Mouse (Mus musculus) lung, embryonic 15.5 days (tissue): ENCODE measurements around the gene Prss8. TPM values are rescaled to one million over a fixed set of nuclear protein-coding genes. Genes with fewer than 3 reads are reported as not detected.
A peak's percentile ranks its signal among the peaks of the same experiment; 100 is the strongest.
"Not testable (repeated sequence)": the region's sequence is repeated elsewhere in the genome, so short reads cannot be mapped to it uniquely, and the experiment has no call there.

Source experiments
- ATAC-seq: fragments of 200-750 bp; cut with Nextera tagmentation; 2 replicates; pipeline ENCODE4 v1.8.0; 2017; ENCODE audit warnings: moderate number of reproducible peaks, borderline replicate concordance; ENCODE audit not compliant: low FRiP score, low TSS enrichment; ENCODE audit errors: extremely low read depth
- H3K27ac ChIP-seq: fragments of 300-500 bp; sonication (generic); 2 replicates; pipeline ENCODE4 v1.5.1; 2015; ENCODE audit warnings: moderate library complexity, mild to moderate bottlenecking, inconsistent platforms
- H3K27me3 ChIP-seq: fragments of 300-500 bp; sonication (generic); 2 replicates; pipeline ENCODE4 v1.6.1; 2015; ENCODE audit warnings: inconsistent platforms
- H3K36me3 ChIP-seq: fragments of 300-500 bp; sonication (generic); 2 replicates; pipeline ENCODE4 v1.6.1; 2015; ENCODE audit warnings: inconsistent platforms
- H3K4me1 ChIP-seq: fragments of 300-500 bp; sonication (generic); 2 replicates; pipeline ENCODE4 v1.6.1; 2015; ENCODE audit warnings: inconsistent platforms
- H3K4me2 ChIP-seq: fragments of 300-500 bp; sonication (generic); 2 replicates; pipeline ENCODE4 v1.6.1; 2015; ENCODE audit warnings: inconsistent platforms, mild to moderate bottlenecking, moderate library complexity
- H3K4me3 ChIP-seq: fragments of 300-500 bp; sonication (generic); 2 replicates; pipeline ENCODE4 v1.5.1; 2015; ENCODE audit warnings: mild to moderate bottlenecking, inconsistent platforms
- H3K9ac ChIP-seq: fragments of 300-500 bp; sonication (generic); 2 replicates; pipeline ENCODE4 v1.6.1; 2015; ENCODE audit warnings: inconsistent platforms
- H3K9me3 ChIP-seq: fragments of 300-500 bp; sonication (generic); 2 replicates; pipeline ENCODE4 v1.6.1; 2016; ENCODE audit warnings: inconsistent platforms
- WGBS: fragments of 180-500 bp; shearing (Covaris S2); methylation state at CpG from one replicate; pipeline ENCODE4 v1.1.7; 2015; 5-methylcytosine and 5-hydroxymethylcytosine counted together
- polyA plus RNA-seq: library from polyadenylated mRNA; unstranded; fragments of >200 nt; fragmentation: Nextera tagmentation; extraction: Ambion mirVana; gene quantifications from 2 replicates; pipeline ENCODE4 v1.2.1, GENCODE M21; 2015

The Prss8 gene
- polyA plus RNA-seq, 1 experiment from 2014 or later, result 84.5 TPM

- Histone ChIP-seq H3K27me3 (no peaks in the 10 kb centered on the region), H3K4me1 (peaks cover 9% of the 10 kb centered on the region), H3K36me3 (peaks cover 43% of the 10 kb centered on the region), H3K4me2 (peak within 1 kb of the TSS; percentile 66), H3K9me3 (no peaks in the 10 kb centered on the region), H3K4me3 (peak within 1 kb of the TSS; percentile 58), H3K9ac (peak within 1 kb of the TSS; percentile 76), H3K27ac (peak within 1 kb of the TSS; percentile 86)
- peak; percentile 90 for ATAC-seq
- 4% methylated on average over 38 of the region's 38 CpGs for WGBS
Measured at GRCm38 (mm10) chr7:127903971-127904796, 25.7 kb downstream of the Prss8 start, which contains the start of gene Bckdk. TSS of gene Bckdk (plus strand) at chr7:127904082.

GRCm38 (mm10) chr7:127901772-127902171 is 28.1 kb downstream of the Prss8 start:
- ATAC-seq, result no peak
- H3K4me2 ChIP-seq, result no peak overlapping the region
- peaks cover 9% of the 10 kb centered on the region for H3K4me1 ChIP-seq
- no peak overlapping the region for H3K4me3 ChIP-seq
- no peaks in the 10 kb centered on the region for H3K27me3 ChIP-seq
- 73% methylated on average over 2 of the region's 2 CpGs for WGBS
- no peak overlapping the region for H3K9ac ChIP-seq
- H3K9me3 ChIP-seq, result no peaks in the 10 kb centered on the region
- peaks cover 19% of the 10 kb centered on the region for H3K36me3 ChIP-seq
- no peak overlapping the region for H3K27ac ChIP-seq

- Histone ChIP-seq H3K27ac (no peak overlapping the region), H3K9me3 (no peaks in the 10 kb centered on the region), H3K27me3 (no peaks in the 10 kb centered on the region), H3K36me3 (0 out of 2 replicates have a peak, but pooled peaks cover under 1% of the 10 kb centered on the region), H3K9ac (no peak overlapping the region), H3K4me2 (no peak overlapping the region), H3K4me3 (no peak overlapping the region), H3K4me1 (peaks cover 8% of the 10 kb centered on the region)
- no peak for ATAC-seq
- 24% methylated on average over 7 of the region's 7 CpGs for WGBS
Measured at GRCm38 (mm10) chr7:127899997-127900396, 29.9 kb downstream of the Prss8 start.

- no peak overlapping the region for H3K4me2 ChIP-seq
- no peaks in the 10 kb centered on the region for H3K27me3 ChIP-seq
- peaks cover 12% of the 10 kb centered on the region for H3K4me1 ChIP-seq
- H3K9ac ChIP-seq, result no peak overlapping the region
- no peak overlapping the region for H3K4me3 ChIP-seq
- WGBS, result 33% methylated on average over 10 of the region's 10 CpGs
- no peaks in the 10 kb centered on the region for H3K36me3 ChIP-seq
- no peak for ATAC-seq
- H3K9me3 ChIP-seq, result no peaks in the 10 kb centered on the region
- H3K27ac ChIP-seq, result no peak overlapping the region
Measured at GRCm38 (mm10) chr7:127898179-127898956, 31.5 kb downstream of the Prss8 start.

- H3K4me2 ChIP-seq, result no peak overlapping the region
- H3K27ac ChIP-seq, result no peak overlapping the region
- no peaks in the 10 kb centered on the region for H3K9me3 ChIP-seq
- H3K9ac ChIP-seq, result no peak overlapping the region
- no peak overlapping the region for H3K4me3 ChIP-seq
- no peaks in the 10 kb centered on the region for H3K27me3 ChIP-seq
- H3K36me3 ChIP-seq, result peaks cover 7% of the 10 kb centered on the region; the same call in 1 of the 2 replicates
- ATAC-seq, result no peak
- 86% methylated on average over 7 of the region's 7 CpGs for whole genome bisulfite sequencing
- peaks cover 12% of the 10 kb centered on the region for H3K4me1 ChIP-seq
Measured at GRCm38 (mm10) chr7:127897542-127897941, 32.4 kb downstream of the Prss8 start.

- no peak overlapping the region for H3K4me2 ChIP-seq
- H3K4me3 ChIP-seq, result no peak overlapping the region
- ATAC-seq, result no peak
- H3K9me3 ChIP-seq, result no peaks in the 10 kb centered on the region
- WGBS, result 59% methylated on average over 13 of the region's 13 CpGs
- no peaks in the 10 kb centered on the region for H3K27me3 ChIP-seq
- H3K4me1 ChIP-seq, result peaks cover 12% of the 10 kb centered on the region
- H3K9ac ChIP-seq, result no peak overlapping the region
- peaks cover 10% of the 10 kb centered on the region for H3K36me3 ChIP-seq
- H3K27ac ChIP-seq, result no peak overlapping the region
Measured at GRCm38 (mm10) chr7:127896384-127896783, 33.5 kb downstream of the Prss8 start.

GRCm38 (mm10) chr7:127895891-127896290 is 34.0 kb downstream of the Prss8 start:
- H3K27me3 ChIP-seq, H3K9me3 ChIP-seq, ATAC-seq, H3K9ac ChIP-seq, H3K36me3 ChIP-seq: not testable (repeated sequence)
- 74% methylated on average over 7 of the region's 7 CpGs for WGBS
- Histone ChIP-seq H3K4me2 (peak overlapping the region; percentile 90), H3K27ac (0 out of 2 replicates have a peak overlapping the region, but pooled peaks have one; percentile 42), H3K4me1 (peaks cover 12% of the 10 kb centered on the region), H3K4me3 (peak overlapping the region; percentile 72; the same call in 1 of the 2 replicates)

GRCm38 (mm10) chr7:127895442-127895841 is 34.5 kb downstream of the Prss8 start, which contains the start of the genes Gm21974 and Vkorc1:
TSS of gene Gm21974 (minus strand) at chr7:127895454.
TSS of gene Vkorc1 (minus strand) at chr7:127895617.
- WGBS, result under 1% methylated on average over 26 of the region's 26 CpGs
- Histone ChIP-seq H3K27me3 (no peaks in the 10 kb centered on the region), H3K27ac (peak within 1 kb of the TSS; percentile 85), H3K4me1 (peaks cover 12% of the 10 kb centered on the region), H3K4me3 (peak within 1 kb of the TSS; percentile 72), H3K4me2 (peak within 1 kb of the TSS; percentile 90), H3K9me3 (no peaks in the 10 kb centered on the region), H3K36me3 (peaks cover 10% of the 10 kb centered on the region), H3K9ac (peak within 1 kb of the TSS; percentile 69)
- peak; percentile 99 for ATAC-seq

GRCm38 (mm10) chr7:127894480-127894879 is 35.4 kb downstream of the Prss8 start:
- H3K27ac ChIP-seq, result peak overlapping the region; percentile 85
- ATAC-seq, result no peak
- peaks cover 14% of the 10 kb centered on the region for H3K36me3 ChIP-seq
- peak overlapping the region; percentile 72 for H3K4me3 ChIP-seq
- H3K4me2 ChIP-seq, result peak overlapping the region; percentile 90
- peaks cover 12% of the 10 kb centered on the region for H3K4me1 ChIP-seq
- H3K27me3 ChIP-seq, result no peaks in the 10 kb centered on the region
- no peaks in the 10 kb centered on the region for H3K9me3 ChIP-seq
- WGBS, result 61% methylated on average over 5 of the region's 5 CpGs
- peak overlapping the region; percentile 69 for H3K9ac ChIP-seq

- Histone ChIP-seq H3K4me1 (peaks cover 16% of the 10 kb centered on the region), H3K4me2 (no peak within 1 kb of the TSS), H3K9me3 (no peaks in the 10 kb centered on the region), H3K27ac (no peak within 1 kb of the TSS), H3K36me3 (peaks cover 50% of the 10 kb centered on the region), H3K27me3 (no peaks in the 10 kb centered on the region), H3K9ac (no peak within 1 kb of the TSS), H3K4me3 (no peak within 1 kb of the TSS)
- ATAC-seq, result no peak
- WGBS, result 26% methylated on average over 4 of the region's 4 CpGs
Measured at GRCm38 (mm10) chr7:127890798-127891197, 39.1 kb downstream of the Prss8 start, which contains the start of gene Prss53. TSS of gene Prss53 (minus strand) at chr7:127890970.

GRCm38 (mm10) chr7:127888821-127889220 is 41.1 kb downstream of the Prss8 start:
- 61% methylated on average over 3 of the region's 3 CpGs for WGBS
- H3K27me3 ChIP-seq, result no peaks in the 10 kb centered on the region
- H3K9me3 ChIP-seq, result no peaks in the 10 kb centered on the region
- no peak overlapping the region for H3K4me2 ChIP-seq
- H3K27ac ChIP-seq, result no peak overlapping the region
- no peak overlapping the region for H3K4me3 ChIP-seq
- no peak overlapping the region for H3K9ac ChIP-seq
- no peak for ATAC-seq
- H3K4me1 ChIP-seq, result peaks cover 11% of the 10 kb centered on the region; the same call in 1 of the 2 replicates
- H3K36me3 ChIP-seq, result peaks cover 65% of the 10 kb centered on the region
